Mouse (Mus musculus) small intestine, adult 2 months (tissue): Measurements from ENCODE around the gene Sf3b4. TPM values are rescaled to one million over a fixed set of nuclear protein-coding genes. Genes with fewer than 3 reads are reported as not detected.
A peak's percentile ranks its signal among the peaks of the same experiment; 100 is the strongest.
"Not testable (repeated sequence)": the region's sequence is repeated elsewhere in the genome, so short reads cannot be mapped to it uniquely, and the experiment has no call there.

Source experiments
- H3K27ac ChIP-seq: fragments of 200-500 bp; 2 replicates; pipeline ENCODE4 v1.5.1; 2012; ENCODE audit warnings: low read depth, low read length, control low read depth, inconsistent platforms; ENCODE audit not compliant: insufficient read depth
- H3K27me3 ChIP-seq: fragments of 200-500 bp; 2 replicates; pipeline ENCODE4 v1.6.1; 2012; ENCODE audit warnings: mild to moderate bottlenecking, moderate library complexity, low read length, inconsistent platforms; ENCODE audit not compliant: control insufficient read depth, insufficient read depth
- H3K36me3 ChIP-seq: fragments of 200-500 bp; 2 replicates; pipeline ENCODE4 v1.6.1; 2012; ENCODE audit warnings: mild to moderate bottlenecking, low read length, control low read depth, inconsistent platforms; ENCODE audit not compliant: control insufficient read depth, insufficient read depth
- H3K4me1 ChIP-seq: fragments of 200-500 bp; 2 replicates; pipeline ENCODE4 v1.6.1; 2012; ENCODE audit warnings: low read length, inconsistent platforms, mixed read lengths; ENCODE audit not compliant: control insufficient read depth, insufficient read depth, insufficient read length
- H3K4me3 ChIP-seq: fragments of 200-500 bp; 2 replicates; pipeline ENCODE4 v1.5.1; 2012; ENCODE audit warnings: low read depth, mild to moderate bottlenecking, control low read depth, inconsistent platforms, low read length, moderate library complexity
- CTCF ChIP-seq: fragments of 200-500 bp; IDR thresholded peaks from 2 replicates; pipeline ENCODE4 v1.5.1; 2012; ENCODE audit warnings: low read depth, mild to moderate bottlenecking, control low read depth, inconsistent platforms, low read length, moderate library complexity, mixed read lengths; ENCODE audit not compliant: insufficient replicate concordance, insufficient read length; ENCODE audit errors: extremely low read depth
- POLR2A ChIP-seq: fragments of 200-500 bp; IDR thresholded peaks from 2 replicates; pipeline ENCODE4 v1.6.1; 2012; ENCODE audit warnings: low read depth, mild to moderate bottlenecking, control low read depth, inconsistent platforms, low read length, moderate library complexity
- WGBS: fragments of 180-500 bp; shearing (Covaris S2); methylation state at CpG from one replicate; pipeline ENCODE4 v1.1.7; 2018; 5-methylcytosine and 5-hydroxymethylcytosine counted together
- polyA plus RNA-seq: library from polyadenylated mRNA; depleted of rRNA; stranded (reverse); fragments of >200 nt; gene quantifications from 2 replicates; pipeline ENCODE4 v1.2.3, GENCODE M21; 2012

The Sf3b4 gene
- polyA plus RNA-seq, 1 experiment = 73.2 TPM

DNA sequence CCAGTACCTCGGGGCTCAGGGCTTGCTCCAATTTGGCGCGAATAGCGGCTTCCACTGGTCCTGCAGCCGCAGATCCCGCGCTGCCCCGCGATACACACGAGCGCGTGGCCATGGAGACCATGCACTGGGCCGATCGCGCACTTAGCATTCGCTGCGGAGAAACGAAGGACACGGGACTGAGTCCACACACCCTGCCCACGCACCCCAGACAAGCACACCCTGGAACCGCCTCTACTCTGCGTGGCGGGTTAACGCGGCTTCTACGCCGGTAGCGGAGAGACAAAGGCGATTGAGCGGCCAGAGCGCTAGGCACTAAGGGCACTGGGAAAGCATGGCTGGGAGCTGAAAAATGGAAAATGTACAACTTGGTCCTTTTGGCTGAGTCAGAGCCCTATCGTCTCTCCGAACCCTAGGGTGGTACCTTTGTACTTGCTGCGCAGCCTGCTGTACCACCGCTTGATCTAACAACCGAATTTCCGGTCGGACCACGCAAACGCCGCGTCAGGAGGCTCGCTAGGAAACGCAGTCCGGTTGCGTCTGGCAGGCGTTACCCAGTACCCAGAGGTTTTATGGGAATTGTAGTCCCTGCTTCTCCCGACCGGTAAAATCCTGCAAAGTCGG lies 25.1 kb downstream of the Sf3b4 start:
- Histone ChIP-seq H3K27me3 (no peaks in the 10 kb centered on the region), H3K36me3 (no peaks in the 10 kb centered on the region), H3K4me1 (peaks cover 3% of the 10 kb centered on the region; the same call in 1 of the 2 replicates), H3K4me3 (peak overlapping the region; percentile 78), H3K27ac (peak overlapping the region; percentile 89)
- TF ChIP-seq POLR2A (peak; percentile 83), CTCF (no peak)
- WGBS = under 1% methylated on average over 50 of the region's 50 CpGs

DNA sequence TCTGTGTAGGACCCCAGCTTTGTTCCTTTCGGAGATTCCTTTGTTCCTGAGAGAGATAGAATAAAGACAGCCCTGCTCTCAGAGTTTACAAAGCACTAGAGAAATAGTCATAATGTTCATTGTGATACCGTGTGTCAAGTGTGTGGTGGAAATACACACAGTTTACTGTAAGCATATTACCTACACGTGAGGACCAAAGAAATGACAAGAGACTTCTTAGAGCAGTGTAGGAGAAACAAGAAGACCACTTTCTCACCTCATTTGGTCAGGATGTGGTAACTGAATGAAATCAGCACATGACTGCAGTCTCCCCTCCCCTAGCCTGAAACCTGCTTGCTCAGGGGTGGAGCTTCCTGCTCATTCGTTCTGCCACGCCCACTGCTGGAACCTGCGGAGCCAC lies 26.0 kb downstream of the Sf3b4 start:
- no peaks in the 10 kb centered on the region for H3K36me3 ChIP-seq
- TF ChIP-seq POLR2A = no peak
- TF ChIP-seq CTCF = no peak
- H3K27ac ChIP-seq = peak overlapping the region; percentile 21
- no peaks in the 10 kb centered on the region for H3K27me3 ChIP-seq
- H3K4me1 ChIP-seq = peaks cover 3% of the 10 kb centered on the region; the same call in 1 of the 2 replicates
- peak overlapping the region; percentile 49 for H3K4me3 ChIP-seq
- WGBS = under 1% methylated on average over 6 of the region's 6 CpGs

DNA sequence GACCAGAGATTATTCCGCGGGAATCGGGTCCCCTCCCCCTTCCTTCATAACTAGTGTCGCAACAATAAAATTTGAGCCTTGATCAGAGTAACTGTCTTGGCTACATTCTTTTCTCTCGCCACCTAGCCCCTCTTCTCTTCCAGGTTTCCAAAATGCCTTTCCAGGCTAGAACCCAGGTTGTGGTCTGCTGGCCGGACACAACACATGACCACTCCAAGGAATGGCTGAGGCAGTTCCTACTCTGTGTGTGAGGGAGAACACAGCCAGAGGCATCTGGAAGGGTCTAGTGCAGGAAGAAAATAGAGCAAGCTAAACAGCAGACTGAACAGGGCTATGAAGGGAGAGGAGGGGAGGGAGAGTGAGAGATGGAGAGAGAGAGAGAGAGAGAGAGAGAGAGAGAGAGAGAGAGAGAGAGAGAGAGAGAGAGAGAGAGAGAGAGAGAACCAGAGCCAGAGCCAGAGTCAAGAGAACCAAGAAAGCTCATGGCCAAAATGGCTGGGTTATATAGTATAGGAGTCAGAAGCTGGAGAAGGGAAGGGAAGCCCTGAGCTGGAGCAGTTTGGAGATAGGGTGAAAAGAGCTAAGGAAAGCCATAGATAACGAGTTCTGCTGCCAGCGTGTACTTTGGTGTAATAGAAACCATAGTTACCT lies 26.6 kb downstream of the Sf3b4 start:
- 22% methylated on average over 8 of the region's 8 CpGs for WGBS
- H3K4me3 ChIP-seq, H3K36me3 ChIP-seq, H3K27ac ChIP-seq, H3K4me1 ChIP-seq, H3K27me3 ChIP-seq: not testable (repeated sequence)

DNA sequence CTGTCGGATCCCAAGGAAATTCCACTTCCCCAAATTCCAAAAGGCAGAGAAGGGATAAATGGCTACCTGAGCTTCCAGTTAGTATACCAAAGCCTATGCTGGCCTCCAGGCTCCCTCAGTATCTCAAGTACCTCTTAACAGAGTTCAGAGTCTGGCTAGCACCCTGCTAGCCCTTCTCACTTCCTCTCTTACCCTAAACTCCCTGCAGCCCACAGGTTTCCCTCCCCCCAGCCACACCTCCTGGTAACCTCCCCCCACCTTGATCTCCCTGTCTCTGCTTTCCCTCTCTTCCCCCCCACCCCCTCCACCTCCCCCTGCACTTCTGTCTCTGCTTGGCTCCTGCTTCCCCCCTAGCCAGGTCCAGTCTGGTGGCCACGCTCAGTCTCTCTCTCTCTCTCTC lies 27.6 kb downstream of the Sf3b4 start:
- TF ChIP-seq POLR2A (no peak), CTCF (no peak)
- Histone ChIP-seq H3K27ac (no peak overlapping the region), H3K4me3 (no peak overlapping the region), H3K36me3 (no peaks in the 10 kb centered on the region), H3K4me1 (peaks cover 3% of the 10 kb centered on the region; the same call in 1 of the 2 replicates), H3K27me3 (no peaks in the 10 kb centered on the region)
- WGBS = 82% methylated on average over 2 of the region's 2 CpGs

DNA sequence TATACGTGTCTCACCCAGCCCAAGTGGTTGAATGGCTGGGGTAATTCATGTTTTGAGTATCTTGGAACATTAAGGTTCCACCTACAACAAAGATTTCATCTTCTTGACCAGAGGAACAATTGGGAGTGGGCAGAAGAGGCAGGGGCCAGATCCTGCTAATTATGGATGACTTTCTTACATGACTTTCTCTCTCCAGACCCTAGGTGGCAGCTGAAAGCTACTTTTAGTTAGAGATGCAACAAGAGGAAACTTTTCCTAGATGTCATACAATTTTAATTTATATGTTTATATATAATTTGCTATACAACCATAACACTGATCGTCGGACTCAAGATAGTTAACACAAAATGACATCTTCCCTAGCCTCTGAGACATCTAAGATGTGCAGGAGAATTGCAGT lies 35.7 kb downstream of the Sf3b4 start:
- Histone ChIP-seq H3K4me1 (no peaks in the 10 kb centered on the region; the same call in 1 of the 2 replicates), H3K27ac (no peak overlapping the region), H3K4me3 (no peak overlapping the region), H3K36me3 (no peaks in the 10 kb centered on the region), H3K27me3 (peaks cover 9% of the 10 kb centered on the region)
- 64% methylated on average over 3 of the region's 3 CpGs for WGBS
- TF ChIP-seq POLR2A (no peak), CTCF (no peak)

DNA sequence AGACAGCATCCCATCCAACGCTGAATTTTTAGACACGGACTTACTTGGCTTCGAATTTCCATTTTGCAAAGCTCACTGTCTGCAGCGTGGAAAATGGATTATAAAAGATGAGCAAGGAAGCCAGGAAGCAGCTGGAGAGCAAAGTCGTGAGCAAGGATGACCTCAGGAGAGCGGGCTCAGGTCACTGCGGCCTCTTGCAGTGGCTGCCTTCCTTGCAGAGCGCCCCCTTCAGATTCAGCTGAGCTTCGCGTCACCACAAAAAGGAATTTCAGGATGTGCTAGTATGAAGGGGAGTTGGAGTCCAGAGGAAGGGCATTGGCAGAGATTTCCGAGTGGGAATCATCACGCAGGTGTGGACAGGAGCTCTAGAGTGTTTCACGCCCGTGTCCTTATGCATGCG lies 37.1 kb downstream of the Sf3b4 start:
- H3K27ac ChIP-seq = no peak overlapping the region
- peak; percentile 35; the same call in 1 of the 2 replicates for TF ChIP-seq CTCF
- TF ChIP-seq POLR2A = no peak
- 37% methylated on average over 15 of the region's 15 CpGs for WGBS
- no peaks in the 10 kb centered on the region for H3K36me3 ChIP-seq
- H3K4me1 ChIP-seq = no peaks in the 10 kb centered on the region; the same call in 1 of the 2 replicates
- H3K4me3 ChIP-seq = no peak overlapping the region
- H3K27me3 ChIP-seq = peaks cover 9% of the 10 kb centered on the region

DNA sequence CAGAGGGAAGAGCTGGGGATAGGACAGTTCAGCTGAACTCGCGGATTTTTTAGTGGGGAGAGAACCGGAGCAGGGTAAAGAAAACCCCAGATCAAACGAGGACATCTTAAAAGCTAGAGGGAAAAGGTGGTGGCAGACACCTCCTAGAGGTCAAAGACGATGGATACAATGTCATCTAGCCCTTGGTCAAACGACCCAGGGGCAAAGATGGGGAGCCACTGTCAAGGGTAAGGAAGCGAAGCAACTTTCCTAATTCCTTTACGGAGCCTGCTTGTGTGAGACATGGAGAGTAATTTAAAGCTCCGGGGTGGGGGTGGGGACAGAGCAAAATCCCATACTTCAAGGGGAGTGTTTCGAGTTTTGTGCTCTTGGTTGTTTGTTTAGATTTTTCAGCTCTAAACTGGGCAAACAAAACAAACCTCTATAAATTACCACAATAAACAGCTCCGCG lies 47.1 kb downstream of the Sf3b4 start:
- peak overlapping the region; percentile 99 for H3K27ac ChIP-seq
- peaks cover 3% of the 10 kb centered on the region; the same call in 1 of the 2 replicates for H3K4me1 ChIP-seq
- H3K27me3 ChIP-seq = no peaks in the 10 kb centered on the region
- H3K36me3 ChIP-seq = no peaks in the 10 kb centered on the region
- peak overlapping the region; percentile 62 for H3K4me3 ChIP-seq
- under 1% methylated on average over 12 of the region's 12 CpGs for WGBS
- TF ChIP-seq POLR2A = no peak
- TF ChIP-seq CTCF = peak; percentile 24; the same call in 1 of the 2 replicates
